Mouse (Mus musculus) cortical plate, adult 2 months (tissue): Measurements from ENCODE around the gene Sirt4.

Source experiments
- CTCF ChIP-seq: fragments of 200-500 bp; IDR thresholded peaks from 2 replicates; pipeline ENCODE4 v1.5.1; 2011; ENCODE audit warnings: mild to moderate bottlenecking, control low read depth, low read length; ENCODE audit not compliant: insufficient read depth; ENCODE audit errors: extremely low read depth
- POLR2A ChIP-seq: fragments of 200-500 bp; IDR thresholded peaks from 2 replicates; pipeline ENCODE4 v1.6.1; 2011; ENCODE audit warnings: mild to moderate bottlenecking, low read length, control low read depth; ENCODE audit not compliant: insufficient read depth; ENCODE audit errors: extremely low read depth

DNA sequence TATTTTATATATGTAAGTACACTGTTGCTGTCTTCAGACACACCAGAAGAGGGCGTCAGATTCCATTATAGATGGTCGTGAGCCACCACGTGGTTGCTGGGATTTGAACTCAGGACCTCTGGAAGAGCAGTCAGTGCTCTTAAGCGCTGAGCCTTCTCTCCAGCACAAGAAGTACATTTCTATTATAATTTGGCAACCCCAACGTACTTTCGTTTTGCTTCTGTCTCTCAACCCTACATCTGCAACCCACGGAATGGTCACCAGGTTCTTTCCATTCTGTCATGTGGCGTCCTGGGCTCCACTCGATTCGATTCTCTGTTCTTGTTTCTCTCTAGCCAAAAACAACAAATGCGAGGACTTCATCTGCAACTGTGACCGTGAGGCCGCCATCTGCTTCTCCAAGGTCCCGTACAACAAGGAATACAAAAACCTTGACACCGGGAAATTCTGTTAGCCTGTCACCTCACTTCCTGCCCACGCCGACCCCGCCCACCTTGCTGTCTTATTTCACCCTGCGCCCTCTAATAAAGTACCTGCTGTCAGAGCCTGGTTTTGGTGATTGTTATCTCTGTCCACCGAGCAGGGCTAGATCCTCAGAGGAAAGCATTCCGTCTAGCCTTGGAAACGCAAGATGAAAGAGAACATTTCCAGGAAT is 10.2 kb downstream of the Sirt4 start:
- no peak for TF ChIP-seq CTCF
- no peak for TF ChIP-seq POLR2A
